In the genomic region with DNA sequence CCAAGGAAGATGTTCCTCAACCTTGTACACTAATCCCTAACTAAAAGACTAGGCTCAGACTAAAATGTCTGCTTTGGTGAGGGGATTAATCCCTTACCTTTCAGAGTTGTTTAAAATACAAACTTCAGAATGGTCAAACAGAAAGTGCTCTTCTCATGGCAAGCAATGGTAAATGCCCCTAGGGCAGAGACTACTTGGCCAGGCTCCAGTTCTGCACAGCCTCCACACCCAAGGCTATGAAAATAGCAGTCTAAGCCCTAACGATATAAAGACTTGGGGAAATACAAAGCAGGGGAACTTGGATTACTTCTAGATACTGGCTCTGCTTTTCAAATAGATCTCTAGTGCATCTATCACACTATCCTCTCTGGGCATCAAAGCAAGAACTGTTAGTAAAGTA, we compare ENCODE assay signal across 32 mouse cellular contexts. TPM values are rescaled to one million over a fixed set of nuclear protein-coding genes. Genes with fewer than 3 reads are reported as not detected.
DNase-seq lines count a peak whose midpoint lies in the region; ATAC-seq lines count a peak whose summit lies in the region.
"Had no signal": no experiment of that assay in that cellular context is flagged by ENCODE, and none has a peak within 500 bp of the region (broad histone marks: within the 10 kb centered on the region; RNA-seq: fewer than 3 reads in every experiment).

No protein-coding gene starts in this region.

- no peak overlapping the region for H3K27ac ChIP-seq in kidney, embryonic 15.5 days
- H3K27ac ChIP-seq in midbrain, embryonic 11.5 days (ENCODE audit: low read depth, low read length), result no peak overlapping the region
- H3K27ac ChIP-seq in midbrain, embryonic 14.5 days (replicated peaks; ENCODE audit: low read depth, low read length), result no peak overlapping the region
- H3K27ac ChIP-seq: embryonic facial prominence, embryonic 13.5 days; forebrain, embryonic 10.5 days; forebrain, embryonic 15.5 days; gastrocnemius, adult 2 months; heart, adult 2 months; heart, embryonic 13.5 days; liver, embryonic 12.5 days; macrophage; midbrain, embryonic 15.5 days; neural tube, embryonic 15.5 days had no signal

- DNase-seq in kidney, adult 11 months, result peak; percentile 36
- DNase-seq in midbrain, embryonic 11.5 days (ENCODE audit: low spot score, missing footprints), result peak; percentile 8
- no peak for DNase-seq in midbrain, embryonic 14.5 days
- DNase-seq in kidney, adult 8-10 months, result peak; percentile 31 to 46
- DNase-seq in kidney, postnatal 36 days, result peak; percentile 60 to 79
- no peak for DNase-seq in spleen, postnatal 14 days (ENCODE audit: low spot score in 2 of 2)
- no peak for DNase-seq in thymus, postnatal 4 days
- DNase-seq: adrenal gland, postnatal 14 days; cerebellum, adult 11-12 months; cerebellum, postnatal 10 days; gastrocnemius, adult 2 months; gastrocnemius, postnatal 36 days; heart, adult 2 months; heart, postnatal 10 days; layer of hippocampus, postnatal 36 days; lung, adult 18-20 months; retina, postnatal 1 day; right cerebral cortex, postnatal 25 days; thymus, postnatal 14 days had no signal

- no peak overlapping the region for H3K4me3 ChIP-seq in kidney, embryonic 15.5 days (replicated peaks)
- no peak overlapping the region for H3K4me3 ChIP-seq in midbrain, embryonic 11.5 days (ENCODE audit: low read depth, low read length)
- no peak overlapping the region for H3K4me3 ChIP-seq in midbrain, embryonic 14.5 days (replicated peaks; ENCODE audit: low read depth, low read length)
- H3K4me3 ChIP-seq: embryonic facial prominence, embryonic 13.5 days; forebrain, embryonic 10.5 days; forebrain, embryonic 15.5 days; gastrocnemius, adult 2 months; heart, adult 2 months; heart, embryonic 13.5 days; liver, embryonic 12.5 days; midbrain, embryonic 15.5 days; neural tube, embryonic 15.5 days had no signal

- H3K4me2 ChIP-seq in kidney, embryonic 15.5 days, result no peak overlapping the region
- no peak overlapping the region for H3K4me2 ChIP-seq in midbrain, embryonic 11.5 days
- no peak overlapping the region for H3K4me2 ChIP-seq in midbrain, embryonic 14.5 days (ENCODE audit: low read length)
- H3K4me2 ChIP-seq: embryonic facial prominence, embryonic 13.5 days; forebrain, embryonic 15.5 days; heart, embryonic 13.5 days; liver, embryonic 12.5 days; midbrain, embryonic 15.5 days; neural tube, embryonic 15.5 days had no signal

- H3K4me1 ChIP-seq in kidney, embryonic 15.5 days, result no peaks in the 10 kb centered on the region
- H3K4me1 ChIP-seq in midbrain, embryonic 11.5 days (ENCODE audit: control insufficient read depth, insufficient read depth, low read length), result no peaks in the 10 kb centered on the region
- H3K4me1 ChIP-seq in midbrain, embryonic 14.5 days (ENCODE audit: control insufficient read depth, insufficient read depth, low read length), result no peaks in the 10 kb centered on the region
- H3K4me1 ChIP-seq: embryonic facial prominence, embryonic 13.5 days; forebrain, embryonic 10.5 days; forebrain, embryonic 15.5 days; liver, embryonic 12.5 days; midbrain, embryonic 15.5 days; neural tube, embryonic 15.5 days had no signal

- H3K27me3 ChIP-seq in kidney, embryonic 15.5 days, result no peaks in the 10 kb centered on the region
- no peaks in the 10 kb centered on the region for H3K27me3 ChIP-seq in midbrain, embryonic 11.5 days (ENCODE audit: control insufficient read depth, insufficient read depth, low read length)
- no peaks in the 10 kb centered on the region for H3K27me3 ChIP-seq in midbrain, embryonic 14.5 days (ENCODE audit: control insufficient read depth, insufficient read depth, low read length)
- H3K27me3 ChIP-seq: embryonic facial prominence, embryonic 13.5 days; forebrain, embryonic 15.5 days; heart, embryonic 13.5 days; liver, embryonic 12.5 days; midbrain, embryonic 15.5 days; neural tube, embryonic 15.5 days had no signal

- H3K9me3 ChIP-seq in kidney, embryonic 15.5 days (replicated peaks), result no peaks in the 10 kb centered on the region
- H3K9me3 ChIP-seq in midbrain, embryonic 11.5 days (ENCODE audit: control insufficient read depth, low read length), result no peaks in the 10 kb centered on the region
- no peaks in the 10 kb centered on the region for H3K9me3 ChIP-seq in midbrain, embryonic 14.5 days (ENCODE audit: control insufficient read depth, low read length)
- H3K9me3 ChIP-seq: embryonic facial prominence, embryonic 13.5 days; forebrain, embryonic 10.5 days; forebrain, embryonic 15.5 days; heart, embryonic 13.5 days; liver, embryonic 12.5 days; midbrain, embryonic 15.5 days; neural tube, embryonic 15.5 days had no signal

- peaks cover 82% of the 10 kb centered on the region for H3K36me3 ChIP-seq in kidney, embryonic 15.5 days
- H3K36me3 ChIP-seq in midbrain, embryonic 11.5 days (ENCODE audit: control insufficient read depth, insufficient read depth, low read length), result peaks cover 2% of the 10 kb centered on the region; the same call in 1 of the 2 replicates
- peaks cover 73% of the 10 kb centered on the region for H3K36me3 ChIP-seq in midbrain, embryonic 14.5 days (ENCODE audit: control insufficient read depth, insufficient read depth, low read length)

- ATAC-seq in kidney, embryonic 15.5 days (replicated peaks; ENCODE audit: low FRiP score), result no peak
- ATAC-seq in midbrain, embryonic 11.5 days (ENCODE audit: low FRiP score), result no peak
- ATAC-seq in midbrain, embryonic 14.5 days (ENCODE audit: low FRiP score, low TSS enrichment), result no peak
- ATAC-seq: activated CD4-positive, CD25-positive, alpha-beta regulatory T cell, adult 4 months; CD4-positive, CD25-positive, alpha-beta regulatory T cell, adult 4 months; forebrain, embryonic 15.5 days; hindbrain, embryonic 16.5 days; liver, embryonic 12.5 days; lung, postnatal 0 days; midbrain, embryonic 15.5 days had no signal

- H3K9ac ChIP-seq in kidney, embryonic 15.5 days, result no peak overlapping the region
- no peak overlapping the region for H3K9ac ChIP-seq in midbrain, embryonic 11.5 days (ENCODE audit: low read length)
- no peak overlapping the region for H3K9ac ChIP-seq in midbrain, embryonic 14.5 days (replicated peaks; ENCODE audit: low read length)
- H3K9ac ChIP-seq: embryonic facial prominence, embryonic 13.5 days; forebrain, embryonic 15.5 days; heart, embryonic 13.5 days; liver, embryonic 12.5 days; midbrain, embryonic 15.5 days; neural tube, embryonic 15.5 days had no signal

- 77% methylated on average over 1 of the region's 1 CpGs for WGBS in kidney, embryonic 15.5 days
- 97% methylated on average over 1 of the region's 1 CpGs for WGBS in midbrain, embryonic 11.5 days
- WGBS in midbrain, embryonic 14.5 days, result 53% methylated on average over 1 of the region's 1 CpGs

RNA-seq across cellular contexts. Expression of a gene that starts 59.5 kb away (rescaled TPM):
- polyA plus RNA-seq in kidney, embryonic 15.5 days (2015; fragmentation: Nextera tagmentation; extraction: Ambion mirVana), result 0.26 and 0.40 TPM in 2 replicates
- polyA plus RNA-seq in midbrain, embryonic 11.5 days (2014; fragmentation: Nextera tagmentation; extraction: Ambion mirVana), result 1.3 and 1.5 TPM in 2 replicates
- 4.9 and 6.9 TPM in 2 replicates for polyA plus RNA-seq in midbrain, embryonic 14.5 days (2014; fragmentation: Nextera tagmentation; extraction: Ambion mirVana)
- polyA plus RNA-seq: activated CD4-positive, CD25-positive, alpha-beta regulatory T cell, adult 4 months; CD4-positive, CD25-positive, alpha-beta regulatory T cell, adult 4 months; macrophage had no signal

Comparison
In these comparisons a context has a peak if more than half of its experiments do, and no peak if none do; other contexts are left out.
1. DNase-seq: peak in kidney, adult 11 months (single experiment), midbrain, embryonic 11.5 days (single experiment), kidney, adult 8-10 months (2 of 2) and kidney, postnatal 36 days (2 of 2); none in midbrain, embryonic 14.5 days (single experiment), spleen, postnatal 14 days (0 of 2) and thymus, postnatal 4 days (single experiment).